Mouse (Mus musculus) lung, embryonic 15.5 days (tissue): ENCODE data around the gene Msl1. TPM values are rescaled to one million over a fixed set of nuclear protein-coding genes. Genes with fewer than 3 reads are reported as not detected.
A peak's percentile ranks its signal among the peaks of the same experiment; 100 is the strongest.

Experiments used
- ATAC-seq: fragments of 200-750 bp; cut with Nextera tagmentation; 2 replicates; pipeline ENCODE4 v1.8.0; 2017; ENCODE audit warnings: moderate number of reproducible peaks, borderline replicate concordance; ENCODE audit not compliant: low FRiP score, low TSS enrichment; ENCODE audit errors: extremely low read depth
- H3K27ac ChIP-seq: fragments of 300-500 bp; sonication (generic); 2 replicates; pipeline ENCODE4 v1.5.1; 2015; ENCODE audit warnings: moderate library complexity, mild to moderate bottlenecking, inconsistent platforms
- H3K27me3 ChIP-seq: fragments of 300-500 bp; sonication (generic); 2 replicates; pipeline ENCODE4 v1.6.1; 2015; ENCODE audit warnings: inconsistent platforms
- H3K36me3 ChIP-seq: fragments of 300-500 bp; sonication (generic); 2 replicates; pipeline ENCODE4 v1.6.1; 2015; ENCODE audit warnings: inconsistent platforms
- H3K4me1 ChIP-seq: fragments of 300-500 bp; sonication (generic); 2 replicates; pipeline ENCODE4 v1.6.1; 2015; ENCODE audit warnings: inconsistent platforms
- H3K4me2 ChIP-seq: fragments of 300-500 bp; sonication (generic); 2 replicates; pipeline ENCODE4 v1.6.1; 2015; ENCODE audit warnings: inconsistent platforms, mild to moderate bottlenecking, moderate library complexity
- H3K4me3 ChIP-seq: fragments of 300-500 bp; sonication (generic); 2 replicates; pipeline ENCODE4 v1.5.1; 2015; ENCODE audit warnings: mild to moderate bottlenecking, inconsistent platforms
- H3K9ac ChIP-seq: fragments of 300-500 bp; sonication (generic); 2 replicates; pipeline ENCODE4 v1.6.1; 2015; ENCODE audit warnings: inconsistent platforms
- H3K9me3 ChIP-seq: fragments of 300-500 bp; sonication (generic); 2 replicates; pipeline ENCODE4 v1.6.1; 2016; ENCODE audit warnings: inconsistent platforms
- WGBS: fragments of 180-500 bp; shearing (Covaris S2); methylation state at CpG from one replicate; pipeline ENCODE4 v1.1.7; 2015; 5-methylcytosine and 5-hydroxymethylcytosine counted together
- polyA plus RNA-seq: library from polyadenylated mRNA; unstranded; fragments of >200 nt; fragmentation: Nextera tagmentation; extraction: Ambion mirVana; gene quantifications from 2 replicates; pipeline ENCODE4 v1.2.1, GENCODE M21; 2015

The Msl1 gene
- polyA plus RNA-seq, 1 experiment from 2014 or later: 21.2 TPM

- peak overlapping the region; percentile 87 for H3K4me2 ChIP-seq
- ATAC-seq: peak; percentile 84
- under 1% methylated on average over 34 of the region's 37 CpGs for WGBS
- no peaks in the 10 kb centered on the region for H3K9me3 ChIP-seq
- H3K36me3 ChIP-seq: peaks cover 5% of the 10 kb centered on the region; the same call in 1 of the 2 replicates
- H3K27ac ChIP-seq: peak overlapping the region; percentile 79
- H3K27me3 ChIP-seq: no peaks in the 10 kb centered on the region
- H3K4me3 ChIP-seq: peak overlapping the region; percentile 36
- H3K4me1 ChIP-seq: peaks cover 84% of the 10 kb centered on the region
- H3K9ac ChIP-seq: 0 out of 2 replicates have a peak overlapping the region, but pooled peaks have one; percentile 28
Measured at GRCm38 (mm10) chr11:98773635-98774295, 21.6 kb upstream of the Msl1 start.

GRCm38 (mm10) chr11:98774582-98775347 is 20.6 kb upstream of the Msl1 start, which contains the start of gene Nr1d1:
Gene Nr1d1 (minus strand): TSS chr11:98775333.
- peaks cover 77% of the 10 kb centered on the region for H3K4me1 ChIP-seq
- under 1% methylated on average over 22 of the region's 22 CpGs for WGBS
- H3K9me3 ChIP-seq: no peaks in the 10 kb centered on the region
- peak within 1 kb of the TSS; percentile 36 for H3K4me3 ChIP-seq
- peak within 1 kb of the TSS; percentile 95 for H3K27ac ChIP-seq
- no peaks in the 10 kb centered on the region for H3K27me3 ChIP-seq
- peak within 1 kb of the TSS; percentile 28 for H3K9ac ChIP-seq
- no peak for ATAC-seq
- peak within 1 kb of the TSS; percentile 87 for H3K4me2 ChIP-seq
- H3K36me3 ChIP-seq: no peaks in the 10 kb centered on the region

- peak overlapping the region; percentile 28 for H3K9ac ChIP-seq
Measured at GRCm38 (mm10) chr11:98775348-98776051, 19.8 kb upstream of the Msl1 start.

GRCm38 (mm10) chr11:98776052-98776764 is 19.1 kb upstream of the Msl1 start:
- Histone ChIP-seq H3K9me3 (no peaks in the 10 kb centered on the region), H3K4me1 (peaks cover 68% of the 10 kb centered on the region), H3K9ac (peak overlapping the region; percentile 15; the same call in 1 of the 2 replicates), H3K27ac (peak overlapping the region; percentile 95), H3K36me3 (no peaks in the 10 kb centered on the region), H3K4me3 (peak overlapping the region; percentile 36), H3K27me3 (no peaks in the 10 kb centered on the region), H3K4me2 (peak overlapping the region; percentile 87)
- no peak for ATAC-seq
- WGBS: 26% methylated on average over 12 of the region's 12 CpGs

More at GRCm38 (mm10) chr11:98775348-98776051, 19.8 kb upstream of the Msl1 start:
- Histone ChIP-seq H3K4me2 (peak overlapping the region; percentile 87), H3K4me1 (peaks cover 73% of the 10 kb centered on the region), H3K27ac (peak overlapping the region; percentile 95), H3K9me3 (no peaks in the 10 kb centered on the region), H3K27me3 (no peaks in the 10 kb centered on the region), H3K36me3 (no peaks in the 10 kb centered on the region), H3K4me3 (peak overlapping the region; percentile 36)
- WGBS: 2% methylated on average over 15 of the region's 15 CpGs
- peak; percentile 67 for ATAC-seq

- Histone ChIP-seq H3K27me3 (no peaks in the 10 kb centered on the region), H3K4me3 (no peak overlapping the region), H3K9ac (peak overlapping the region; percentile 25; the same call in 1 of the 2 replicates), H3K27ac (peak overlapping the region; percentile 95), H3K36me3 (no peaks in the 10 kb centered on the region), H3K4me2 (peak overlapping the region; percentile 87), H3K4me1 (peaks cover 68% of the 10 kb centered on the region), H3K9me3 (no peaks in the 10 kb centered on the region)
- 5% methylated on average over 9 of the region's 9 CpGs for WGBS
- ATAC-seq: no peak
Measured at GRCm38 (mm10) chr11:98776843-98777590, 18.3 kb upstream of the Msl1 start.

GRCm38 (mm10) chr11:98777888-98778287 is 17.4 kb upstream of the Msl1 start:
- H3K27me3 ChIP-seq: no peaks in the 10 kb centered on the region
- no peak overlapping the region for H3K4me3 ChIP-seq
- H3K36me3 ChIP-seq: no peaks in the 10 kb centered on the region
- H3K9me3 ChIP-seq: no peaks in the 10 kb centered on the region
- ATAC-seq: no peak
- peak overlapping the region; percentile 95 for H3K27ac ChIP-seq
- H3K9ac ChIP-seq: no peak overlapping the region
- peaks cover 68% of the 10 kb centered on the region for H3K4me1 ChIP-seq
- H3K4me2 ChIP-seq: no peak overlapping the region

GRCm38 (mm10) chr11:98781851-98782512 is 13.3 kb upstream of the Msl1 start:
- no peak overlapping the region for H3K9ac ChIP-seq
- no peaks in the 10 kb centered on the region for H3K9me3 ChIP-seq
- H3K4me3 ChIP-seq: no peak overlapping the region
- peak overlapping the region; percentile 94 for H3K27ac ChIP-seq
- peak; percentile 9; the same call in 1 of the 2 replicates for ATAC-seq
- H3K36me3 ChIP-seq: no peaks in the 10 kb centered on the region
- WGBS: 11% methylated on average over 14 of the region's 14 CpGs
- H3K4me2 ChIP-seq: peak overlapping the region; percentile 50
- peaks cover 68% of the 10 kb centered on the region for H3K4me1 ChIP-seq
- no peaks in the 10 kb centered on the region for H3K27me3 ChIP-seq

- Histone ChIP-seq H3K9ac (peak overlapping the region; percentile 2; the same call in 1 of the 2 replicates), H3K27ac (peak overlapping the region; percentile 94), H3K4me3 (peak overlapping the region; percentile 26), H3K27me3 (no peaks in the 10 kb centered on the region), H3K9me3 (no peaks in the 10 kb centered on the region), H3K4me1 (peaks cover 67% of the 10 kb centered on the region), H3K4me2 (peak overlapping the region; percentile 50), H3K36me3 (no peaks in the 10 kb centered on the region)
- no peak for ATAC-seq
- WGBS: 7% methylated on average over 17 of the region's 17 CpGs
Measured at GRCm38 (mm10) chr11:98782651-98783235, 12.6 kb upstream of the Msl1 start.

GRCm38 (mm10) chr11:98783236-98783696 is 12.1 kb upstream of the Msl1 start:
- Histone ChIP-seq H3K9ac (peak overlapping the region; percentile 2; the same call in 1 of the 2 replicates), H3K9me3 (no peaks in the 10 kb centered on the region)
- ATAC-seq: peak; percentile 54

GRCm38 (mm10) chr11:98784139-98784538 is 11.2 kb upstream of the Msl1 start:
- no peak for ATAC-seq
- H3K4me1 ChIP-seq: peaks cover 73% of the 10 kb centered on the region
- H3K27ac ChIP-seq: peak overlapping the region; percentile 94
- no peaks in the 10 kb centered on the region for H3K36me3 ChIP-seq
- no peak overlapping the region for H3K4me2 ChIP-seq
- no peak overlapping the region for H3K4me3 ChIP-seq
- H3K9ac ChIP-seq: no peak overlapping the region
- 63% methylated on average over 4 of the region's 4 CpGs for WGBS
- H3K9me3 ChIP-seq: no peaks in the 10 kb centered on the region
- no peaks in the 10 kb centered on the region for H3K27me3 ChIP-seq

More at GRCm38 (mm10) chr11:98783236-98783696, 12.1 kb upstream of the Msl1 start:
- Histone ChIP-seq H3K27ac (peak overlapping the region; percentile 94), H3K4me3 (peak overlapping the region; percentile 26), H3K4me2 (peak overlapping the region; percentile 50), H3K4me1 (peaks cover 68% of the 10 kb centered on the region), H3K36me3 (no peaks in the 10 kb centered on the region), H3K27me3 (no peaks in the 10 kb centered on the region)
- 1% methylated on average over 20 of the region's 20 CpGs for WGBS
